Mouse (Mus musculus): ENCODE measurements at regions not wholly inside any gene's neighbourhood (a gene's known extent, or its start where the extent isn't known, plus 50 kb on each side); places are given as distances from the start of the nearest gene placed in this dataset.

DNA sequence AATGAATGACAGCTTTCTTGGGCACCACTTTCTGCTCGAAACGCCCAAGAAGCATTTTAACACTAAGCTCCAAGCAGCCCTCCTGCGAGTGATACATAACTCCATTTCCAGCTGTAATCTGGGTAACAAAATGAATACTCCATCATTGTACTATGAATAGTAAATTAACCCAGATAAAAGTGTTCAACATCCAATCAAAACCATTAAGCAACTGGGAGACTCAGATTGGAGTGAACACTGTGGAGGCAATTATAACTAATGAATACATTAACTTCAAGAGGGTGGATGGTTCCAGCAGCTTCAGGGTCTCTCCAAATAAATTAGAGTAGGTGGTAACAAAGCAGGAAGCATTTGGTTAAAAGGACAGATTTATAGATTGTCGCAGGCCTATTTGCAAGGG lies 414.2 kb downstream of the Cdh26 start:
- no peak for ATAC-seq (ENCODE audit: insufficient number of reproducible peaks, insufficient read depth, low FRiP score, low TSS enrichment, low read depth)
- H3K4me3 ChIP-seq = no peak overlapping the region

DNA sequence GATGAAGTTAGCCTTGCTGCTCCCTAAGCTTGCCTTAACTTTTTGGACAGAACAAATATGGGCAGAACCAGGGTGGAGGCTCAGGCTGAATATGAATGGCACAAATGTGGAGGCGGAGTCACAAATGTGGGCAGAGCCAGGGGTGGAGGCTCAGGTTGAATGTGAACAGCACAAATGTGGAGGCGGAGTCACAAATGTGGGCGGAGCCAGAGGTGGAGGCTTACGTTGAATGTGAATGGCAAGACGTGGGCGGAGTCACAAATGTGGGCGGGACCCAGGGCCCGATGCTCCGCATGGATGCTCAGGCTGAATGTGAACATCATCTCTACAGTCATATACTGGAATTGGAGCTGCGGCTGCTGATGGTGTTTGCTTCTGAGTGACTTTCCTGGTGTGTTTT lies 420.0 kb downstream of the Cdh26 start:
- H3K9ac ChIP-seq = no peak overlapping the region
- H3K27ac ChIP-seq = no peak overlapping the region
- no peaks in the 10 kb centered on the region for H3K9me3 ChIP-seq
- H3K36me3 ChIP-seq = no peaks in the 10 kb centered on the region
- no peak overlapping the region for H3K4me2 ChIP-seq
- no peaks in the 10 kb centered on the region for H3K27me3 ChIP-seq
- ATAC-seq (ENCODE audit: insufficient number of reproducible peaks, insufficient read depth, low FRiP score, low TSS enrichment, low read depth) = no peak
- peaks cover 14% of the 10 kb centered on the region; the same call in 1 of the 2 replicates for H3K4me1 ChIP-seq
- WGBS = 90% methylated on average over 10 of the region's 10 CpGs
- H3K4me3 ChIP-seq = no peak overlapping the region

More for the DNA sequence above, 414.2 kb downstream of the Cdh26 start:
- 89% methylated on average over 4 of the region's 4 CpGs for WGBS
- Histone ChIP-seq H3K27me3 (peaks cover 6% of the 10 kb centered on the region), H3K36me3 (no peaks in the 10 kb centered on the region), H3K27ac (no peak overlapping the region), H3K9me3 (no peaks in the 10 kb centered on the region), H3K9ac (no peak overlapping the region), H3K4me1 (no peaks in the 10 kb centered on the region), H3K4me2 (no peak overlapping the region)

DNA sequence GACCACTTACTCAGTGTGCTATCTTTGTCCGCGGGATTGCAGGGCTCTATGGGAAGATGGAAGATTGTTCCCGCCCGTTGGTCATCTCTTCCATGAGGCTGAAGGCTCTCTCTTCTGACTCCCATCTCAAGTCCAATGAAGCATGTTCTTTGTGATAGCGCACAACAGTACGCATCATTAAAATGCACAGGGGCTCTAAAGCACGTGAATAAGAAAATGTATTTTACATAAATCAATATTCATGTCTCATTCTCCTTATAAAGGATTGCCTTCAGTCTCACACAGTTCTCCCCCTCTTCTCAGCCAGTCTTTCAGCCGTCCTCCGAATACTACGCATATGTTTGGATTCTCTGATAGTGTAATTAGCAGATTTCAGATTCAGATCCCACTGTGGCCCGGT lies 420.4 kb downstream of the Cdh26 start:
- Histone ChIP-seq H3K4me2 (no peak overlapping the region), H3K27ac (no peak overlapping the region), H3K36me3 (no peaks in the 10 kb centered on the region), H3K9me3 (no peaks in the 10 kb centered on the region), H3K27me3 (no peaks in the 10 kb centered on the region), H3K4me3 (no peak overlapping the region), H3K4me1 (peaks cover 17% of the 10 kb centered on the region; the same call in 1 of the 2 replicates), H3K9ac (no peak overlapping the region)
- ATAC-seq (ENCODE audit: insufficient number of reproducible peaks, insufficient read depth, low FRiP score, low TSS enrichment, low read depth) = no peak
- 81% methylated on average over 11 of the region's 11 CpGs for WGBS

DNA sequence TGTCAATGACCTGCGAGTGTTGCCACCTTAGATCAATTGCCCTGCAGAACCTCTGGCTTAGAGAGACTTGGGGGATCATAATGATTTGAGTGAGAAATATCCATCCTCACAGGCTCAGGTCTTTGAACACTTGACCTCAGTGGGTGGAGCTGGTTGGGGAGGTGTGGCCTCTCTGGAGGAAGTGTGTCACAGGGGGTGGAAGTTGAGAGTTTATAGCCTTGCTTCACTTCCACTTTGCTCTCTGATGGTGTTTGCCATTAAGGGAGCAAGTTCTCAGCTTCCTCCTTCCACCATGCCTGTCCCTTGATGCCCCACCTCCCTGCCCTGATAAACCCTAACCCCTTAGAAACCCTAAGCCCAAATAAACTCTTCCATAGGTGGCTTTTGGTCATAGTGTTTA lies 423.7 kb downstream of the Cdh26 start:
- peaks cover 17% of the 10 kb centered on the region; the same call in 1 of the 2 replicates for H3K4me1 ChIP-seq
- no peak overlapping the region for H3K27ac ChIP-seq
- H3K9me3 ChIP-seq = no peaks in the 10 kb centered on the region
- ATAC-seq (ENCODE audit: insufficient number of reproducible peaks, insufficient read depth, low FRiP score, low TSS enrichment, low read depth) = no peak
- no peak overlapping the region for H3K4me3 ChIP-seq
- H3K27me3 ChIP-seq = no peaks in the 10 kb centered on the region
- WGBS = 76% methylated on average over 1 of the region's 1 CpGs
- H3K9ac ChIP-seq = no peak overlapping the region
- H3K36me3 ChIP-seq = no peaks in the 10 kb centered on the region
- H3K4me2 ChIP-seq = no peak overlapping the region

DNA sequence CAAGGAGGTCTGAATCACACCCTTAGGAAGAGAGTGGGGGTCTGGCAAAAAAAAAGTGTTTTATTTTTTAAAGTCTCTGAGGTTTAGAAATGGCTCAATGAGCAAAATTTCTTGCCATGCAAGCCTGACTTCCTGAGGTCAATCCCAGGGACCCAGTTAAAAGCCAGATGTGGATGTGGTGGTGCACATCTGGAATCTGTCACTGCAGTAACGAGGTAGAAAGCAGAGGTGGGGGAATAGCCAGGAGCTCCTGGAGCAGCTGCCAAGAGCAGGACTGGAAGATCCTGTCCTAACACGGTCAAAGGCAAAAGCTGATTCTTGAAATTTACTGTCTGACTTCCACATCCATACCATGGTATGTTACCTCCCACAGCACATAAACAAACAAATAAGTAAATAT lies 424.4 kb downstream of the Cdh26 start:
- H3K36me3 ChIP-seq = no peaks in the 10 kb centered on the region
- 12% methylated on average over 2 of the region's 2 CpGs for WGBS
- no peaks in the 10 kb centered on the region for H3K27me3 ChIP-seq
- H3K9ac ChIP-seq = no peak overlapping the region
- ATAC-seq (ENCODE audit: insufficient number of reproducible peaks, insufficient read depth, low FRiP score, low TSS enrichment, low read depth) = no peak
- peaks cover 17% of the 10 kb centered on the region; the same call in 1 of the 2 replicates for H3K4me1 ChIP-seq
- no peak overlapping the region for H3K27ac ChIP-seq
- H3K4me2 ChIP-seq = no peak overlapping the region
- no peak overlapping the region for H3K4me3 ChIP-seq
- no peaks in the 10 kb centered on the region for H3K9me3 ChIP-seq

DNA sequence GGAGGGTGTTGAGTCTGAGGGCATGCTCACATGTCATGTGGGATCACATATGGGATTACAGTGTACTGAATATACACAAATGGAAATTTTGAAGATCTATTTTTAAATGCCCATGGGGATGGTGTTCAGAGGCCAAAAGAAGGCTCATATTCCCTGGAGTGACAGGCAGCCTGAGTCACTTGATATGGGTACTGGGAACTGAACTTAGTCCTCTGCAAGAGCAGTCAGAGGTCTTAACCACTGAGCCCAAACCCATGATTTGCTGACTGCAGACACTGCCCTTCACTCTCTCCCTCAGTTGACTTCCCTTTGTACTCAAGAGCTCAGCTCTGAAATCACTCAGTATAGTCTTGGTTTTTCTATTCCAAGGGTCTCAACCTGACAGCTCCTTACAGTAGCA lies 432.3 kb downstream of the Cdh26 start:
- no peak overlapping the region for H3K4me3 ChIP-seq

DNA sequence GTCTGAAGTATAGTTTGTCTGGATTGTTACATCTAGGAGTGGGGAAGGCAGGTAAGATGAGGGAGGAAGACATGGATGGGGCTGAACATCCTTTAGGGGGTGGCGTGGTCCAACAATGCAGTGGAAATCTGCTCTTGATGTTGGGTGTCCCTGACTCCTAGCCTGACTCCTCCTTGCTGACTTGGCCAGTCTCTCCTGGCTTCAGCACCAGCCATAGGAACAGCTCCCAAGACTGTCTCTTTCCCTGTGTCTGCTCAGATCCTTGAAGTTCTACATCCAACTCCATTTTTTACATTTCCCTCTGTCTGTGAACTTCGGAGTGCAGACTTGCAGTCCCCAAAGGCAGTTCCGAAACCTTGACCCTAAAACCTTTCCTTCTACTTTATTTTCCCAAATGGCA lies 436.8 kb downstream of the Cdh26 start:
- no peaks in the 10 kb centered on the region for H3K27me3 ChIP-seq
- H3K36me3 ChIP-seq = no peaks in the 10 kb centered on the region
- H3K9me3 ChIP-seq = no peaks in the 10 kb centered on the region
- H3K4me2 ChIP-seq = no peak overlapping the region
- no peak overlapping the region for H3K4me3 ChIP-seq
- H3K9ac ChIP-seq = no peak overlapping the region
- H3K27ac ChIP-seq = no peak overlapping the region
- H3K4me1 ChIP-seq = no peaks in the 10 kb centered on the region
- WGBS = 49% methylated on average over 3 of the region's 3 CpGs
- ATAC-seq (ENCODE audit: insufficient number of reproducible peaks, insufficient read depth, low FRiP score, low TSS enrichment, low read depth) = no peak

More for the DNA sequence above, 432.3 kb downstream of the Cdh26 start:
- H3K9ac ChIP-seq = no peak overlapping the region
- H3K27ac ChIP-seq = no peak overlapping the region
- H3K4me2 ChIP-seq = no peak overlapping the region
- H3K36me3 ChIP-seq = no peaks in the 10 kb centered on the region
- ATAC-seq (ENCODE audit: insufficient number of reproducible peaks, insufficient read depth, low FRiP score, low TSS enrichment, low read depth) = no peak
- 0 out of 2 replicates have a peak, but pooled peaks cover 4% of the 10 kb centered on the region for H3K4me1 ChIP-seq
- no peaks in the 10 kb centered on the region for H3K27me3 ChIP-seq
- no peaks in the 10 kb centered on the region for H3K9me3 ChIP-seq

DNA sequence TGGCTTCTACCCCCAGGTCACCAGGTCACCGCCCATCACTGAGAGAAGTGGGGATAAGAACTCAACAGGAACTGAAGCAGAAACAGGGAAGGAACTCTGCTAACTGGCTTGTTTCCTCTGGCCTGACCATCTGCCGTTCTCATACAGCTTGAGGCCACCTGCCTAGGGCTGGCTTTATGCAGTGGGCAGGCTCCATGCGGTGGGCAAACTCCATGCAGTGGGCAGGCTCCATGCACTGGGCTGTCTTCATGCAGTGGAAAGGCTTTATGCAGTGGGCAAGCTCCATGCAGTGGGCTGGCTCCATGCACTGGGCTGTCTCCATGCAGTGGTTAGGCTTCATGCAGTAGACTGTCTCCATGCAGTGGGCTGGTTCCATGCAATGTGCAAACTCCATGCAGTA lies 438.8 kb downstream of the Cdh26 start:
- Histone ChIP-seq H3K4me1 (no peaks in the 10 kb centered on the region), H3K27ac (no peak overlapping the region), H3K9ac (no peak overlapping the region), H3K36me3 (no peaks in the 10 kb centered on the region), H3K27me3 (no peaks in the 10 kb centered on the region), H3K4me2 (no peak overlapping the region), H3K9me3 (no peaks in the 10 kb centered on the region), H3K4me3 (no peak overlapping the region)
- no peak for ATAC-seq (ENCODE audit: insufficient number of reproducible peaks, insufficient read depth, low FRiP score, low TSS enrichment, low read depth)
- 87% methylated on average over 3 of the region's 3 CpGs for WGBS

DNA sequence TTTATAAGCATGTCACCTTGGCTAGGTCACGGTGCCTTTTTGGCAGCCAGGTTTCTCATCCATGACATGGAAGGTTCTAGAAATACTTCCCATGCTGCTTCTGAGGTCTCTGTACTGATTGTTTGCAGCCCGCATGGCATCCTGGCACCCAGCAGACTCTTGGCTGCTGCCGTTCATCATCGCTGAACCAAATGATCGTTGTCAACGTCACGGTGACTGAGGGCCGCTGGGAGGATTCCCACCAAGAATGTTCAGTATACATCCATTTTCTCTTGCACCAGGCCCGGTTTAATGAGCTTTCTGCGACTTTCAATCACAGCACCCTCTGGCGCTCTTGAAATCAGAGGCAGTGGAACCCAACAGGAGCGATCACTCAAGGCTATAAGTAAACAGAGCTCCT lies 448.1 kb downstream of the Cdh26 start:
- no peak for ATAC-seq (ENCODE audit: insufficient number of reproducible peaks, insufficient read depth, low FRiP score, low TSS enrichment, low read depth)
- no peak overlapping the region for H3K27ac ChIP-seq
- no peaks in the 10 kb centered on the region for H3K9me3 ChIP-seq
- H3K9ac ChIP-seq = no peak overlapping the region
- H3K4me1 ChIP-seq = no peaks in the 10 kb centered on the region
- no peaks in the 10 kb centered on the region for H3K36me3 ChIP-seq
- H3K27me3 ChIP-seq = no peaks in the 10 kb centered on the region
- H3K4me3 ChIP-seq = no peak overlapping the region
- H3K4me2 ChIP-seq = no peak overlapping the region
- WGBS = 94% methylated on average over 12 of the region's 12 CpGs

DNA sequence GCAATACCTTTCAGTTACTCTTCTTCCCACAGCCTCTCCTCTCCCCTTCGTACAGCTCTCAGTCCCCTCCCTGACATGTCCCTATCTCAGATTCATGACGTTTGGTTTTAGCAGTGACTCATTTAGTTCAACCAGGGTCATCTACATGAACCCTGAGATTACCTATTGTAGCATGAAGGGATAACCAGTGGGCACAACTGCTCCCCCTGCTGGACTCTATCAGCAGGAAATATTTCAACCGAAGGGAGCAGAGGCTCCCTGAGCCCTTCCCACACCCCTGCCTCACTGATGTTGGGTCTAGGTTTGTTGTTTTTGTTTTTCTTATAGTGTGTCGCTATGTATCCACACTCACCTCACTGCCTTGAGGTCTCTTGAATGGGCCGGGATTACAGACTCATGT lies 455.4 kb downstream of the Cdh26 start:
- Histone ChIP-seq H3K27me3 (no peaks in the 10 kb centered on the region), H3K9ac (no peak overlapping the region), H3K9me3 (no peaks in the 10 kb centered on the region), H3K36me3 (no peaks in the 10 kb centered on the region), H3K4me1 (no peaks in the 10 kb centered on the region), H3K27ac (no peak overlapping the region), H3K4me3 (no peak overlapping the region), H3K4me2 (no peak overlapping the region)
- ATAC-seq (ENCODE audit: insufficient number of reproducible peaks, insufficient read depth, low FRiP score, low TSS enrichment, low read depth) = no peak
- WGBS = 56% methylated on average over 5 of the region's 5 CpGs

DNA sequence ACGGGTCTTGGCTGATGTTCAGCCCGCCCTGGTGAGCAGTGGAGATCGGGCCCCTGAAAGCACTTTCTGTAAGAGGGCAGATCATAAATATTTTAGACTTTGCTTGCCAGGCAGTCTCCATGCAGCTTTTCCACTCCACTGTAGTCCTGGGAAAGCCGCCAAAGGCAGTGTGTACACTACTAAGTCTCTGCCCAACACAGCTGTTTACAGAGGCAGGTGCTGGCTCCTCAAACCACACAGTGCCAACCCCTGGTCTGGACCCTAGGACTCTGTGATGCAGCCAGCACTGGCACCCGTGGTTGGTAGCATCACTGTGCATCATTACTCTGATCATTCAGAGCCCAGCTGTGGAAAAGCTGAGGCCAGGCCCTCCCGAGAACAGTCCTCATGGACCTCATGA lies 458.4 kb downstream of the Cdh26 start:
- Histone ChIP-seq H3K9me3 (no peaks in the 10 kb centered on the region), H3K36me3 (no peaks in the 10 kb centered on the region), H3K4me3 (no peak overlapping the region), H3K27ac (no peak overlapping the region), H3K4me2 (no peak overlapping the region), H3K27me3 (no peaks in the 10 kb centered on the region), H3K4me1 (no peaks in the 10 kb centered on the region), H3K9ac (no peak overlapping the region)
- ATAC-seq (ENCODE audit: insufficient number of reproducible peaks, insufficient read depth, low FRiP score, low TSS enrichment, low read depth) = no peak
- WGBS = 75% methylated on average over 6 of the region's 6 CpGs

DNA sequence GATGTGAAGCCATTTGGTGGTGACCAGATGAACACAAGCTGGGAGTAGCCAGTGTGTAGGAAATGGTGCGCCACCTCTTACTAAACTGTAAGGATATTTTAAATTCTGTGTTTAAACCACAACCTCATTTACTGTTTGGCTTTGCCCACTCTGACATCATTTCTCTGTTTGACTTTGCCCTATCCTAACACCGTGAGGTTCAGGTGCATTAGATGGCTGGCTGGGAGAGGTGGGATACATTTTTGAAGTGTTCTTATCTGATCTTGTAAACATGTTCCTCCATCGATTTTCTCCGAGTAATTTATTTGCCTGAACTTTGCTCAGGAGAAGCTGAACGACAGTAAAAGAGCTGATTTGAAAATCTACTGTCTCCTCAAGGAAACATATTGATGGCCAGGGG lies 472.1 kb downstream of the Cdh26 start:
- Histone ChIP-seq H3K4me3 (no peak overlapping the region), H3K27me3 (no peaks in the 10 kb centered on the region), H3K4me2 (no peak overlapping the region), H3K27ac (no peak overlapping the region), H3K9ac (no peak overlapping the region), H3K4me1 (no peaks in the 10 kb centered on the region), H3K9me3 (no peaks in the 10 kb centered on the region), H3K36me3 (no peaks in the 10 kb centered on the region)
- ATAC-seq (ENCODE audit: insufficient number of reproducible peaks, insufficient read depth, low FRiP score, low TSS enrichment, low read depth) = no peak
- 84% methylated on average over 5 of the region's 5 CpGs for WGBS

DNA sequence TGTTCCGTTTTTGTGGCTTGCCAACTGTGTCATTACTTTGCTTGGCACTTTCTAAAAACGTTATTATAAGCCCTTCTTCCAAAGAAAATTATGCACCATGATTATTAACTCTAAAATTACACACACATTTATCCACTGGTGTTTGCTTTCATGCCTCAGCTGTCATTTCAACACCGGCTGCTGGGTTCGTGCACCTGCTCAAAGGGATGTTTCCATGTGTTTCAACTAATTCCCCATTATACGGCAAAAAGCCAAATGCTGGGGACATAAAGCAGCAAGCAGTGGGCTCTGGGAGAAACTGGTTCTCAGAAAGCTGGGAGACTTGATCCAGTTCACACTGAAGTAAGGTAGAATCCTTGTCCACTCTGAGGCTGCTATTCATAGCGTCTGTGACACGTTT lies 479.0 kb downstream of the Cdh26 start:
- Histone ChIP-seq H3K9ac (no peak overlapping the region), H3K36me3 (no peaks in the 10 kb centered on the region), H3K9me3 (no peaks in the 10 kb centered on the region), H3K27me3 (no peaks in the 10 kb centered on the region), H3K4me1 (peaks cover 3% of the 10 kb centered on the region; the same call in 1 of the 2 replicates), H3K4me3 (no peak overlapping the region), H3K27ac (no peak overlapping the region), H3K4me2 (no peak overlapping the region)
- no peak for ATAC-seq (ENCODE audit: insufficient number of reproducible peaks, insufficient read depth, low FRiP score, low TSS enrichment, low read depth)
- WGBS = 74% methylated on average over 7 of the region's 7 CpGs
